Mouse (Mus musculus): Measurements from ENCODE around the gene Zfp953. TPM values are rescaled to one million over a fixed set of nuclear protein-coding genes. Genes with fewer than 3 reads are reported as not detected.
A peak's percentile ranks its signal among the peaks of the same experiment; 100 is the strongest.
"Not testable (repeated sequence)": the region's sequence is repeated elsewhere in the genome, so short reads cannot be mapped to it uniquely, and the experiment has no call there.

Gene Zfp953
- 1 to 10 TPM in 1 of 2 experiments, under 1 TPM in 1; 0.62 to 1.0 TPM for total RNA-seq (2021)
- long read RNA-seq, experiment 1 = 0 reads
- long read RNA-seq, experiment 2, partial matches to known transcripts = 0 of 1 reads
- long read RNA-seq, experiment 2, other reads (novel, unspliced or antisense) = 1 of 1 reads

DNA sequence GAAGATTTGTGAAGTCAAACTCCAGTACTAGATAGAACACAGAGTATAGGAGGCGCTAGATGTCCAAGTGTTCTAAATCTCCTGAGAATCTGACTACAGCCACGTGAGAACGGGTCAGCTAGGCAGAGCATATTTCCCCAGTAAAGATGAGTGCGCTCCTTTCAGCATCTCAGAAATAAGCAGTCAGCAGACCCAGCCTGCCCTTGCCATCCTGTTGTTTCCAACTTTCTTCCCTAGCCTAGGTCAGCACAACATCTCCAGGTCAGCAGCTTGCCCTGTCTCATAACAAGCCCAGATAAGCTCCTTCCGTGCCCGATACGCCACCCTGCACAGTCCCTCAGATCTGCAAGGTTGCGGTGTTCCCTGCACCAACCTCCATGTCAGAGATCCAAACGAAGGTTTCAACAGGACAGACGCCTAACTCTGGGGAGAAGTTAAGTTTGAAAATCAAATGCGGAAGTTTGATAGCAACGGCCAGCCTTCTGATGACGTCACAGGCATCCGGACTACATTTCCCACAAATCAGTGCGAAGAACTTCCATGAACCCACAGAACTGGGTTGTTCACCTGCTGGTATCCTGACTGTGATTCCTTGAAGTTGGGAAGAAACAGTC is at the start of gene Zfp953, which contains the start of gene Gm28044:
Gene Zfp953 (minus strand): TSS at position 475 of the 614 bp plus-strand sequence.
Gene Gm28044 (minus strand): TSS at position 406 of the 614 bp plus-strand sequence.
- peak; percentile 76 to 85 for DNase-seq
- intact Hi-C loops (cut with DNase I) = no loop called here

DNA sequence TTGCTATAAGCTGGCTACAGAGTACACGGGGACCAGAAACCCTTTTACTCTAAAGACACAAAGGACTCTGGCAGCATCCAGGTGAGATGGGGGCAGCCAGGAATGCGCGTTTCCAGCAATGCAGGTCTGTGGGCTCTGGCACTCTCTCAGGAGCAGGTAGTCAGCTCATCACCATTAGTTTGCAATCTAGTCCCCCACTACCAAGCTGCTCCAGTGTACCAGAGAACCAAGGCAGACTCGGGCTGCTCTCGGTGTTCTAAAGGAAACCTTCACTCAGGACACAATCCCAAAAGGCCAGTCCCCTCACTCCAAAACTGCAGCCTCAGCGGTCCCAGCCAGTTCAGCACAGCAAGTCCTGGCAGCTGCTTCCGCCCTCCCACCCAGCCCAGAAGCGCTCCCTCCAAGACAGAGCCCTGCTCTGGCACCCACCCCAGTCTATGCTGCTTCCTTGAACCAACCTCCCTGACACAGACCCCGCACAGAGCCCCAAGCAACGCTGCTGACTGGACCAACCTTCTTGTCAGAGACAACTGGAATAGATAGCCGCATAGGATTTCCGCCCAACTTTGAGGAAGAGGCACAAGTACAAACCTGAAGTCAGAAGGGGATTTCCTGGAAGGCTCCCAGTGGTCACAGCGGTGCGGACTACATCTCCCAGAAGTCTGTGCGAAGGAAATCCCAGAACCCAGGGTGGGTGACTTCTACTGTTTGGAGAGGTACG is 38.9 kb upstream of the Zfp953 start, which contains the start of gene Zfp429:
Gene Zfp429 (minus strand): TSS at position 637 of the 721 bp plus-strand sequence.
- intact Hi-C loops (cut with DNase I) = not testable (repeated sequence)
- peak; percentile 56 to 62 for DNase-seq

GRCm38 (mm10) chr13:67376255-67376654 is 15.8 kb upstream of the Zfp953 start:
- DNase-seq; intact Hi-C loops (cut with DNase I): not testable (repeated sequence)

DNA sequence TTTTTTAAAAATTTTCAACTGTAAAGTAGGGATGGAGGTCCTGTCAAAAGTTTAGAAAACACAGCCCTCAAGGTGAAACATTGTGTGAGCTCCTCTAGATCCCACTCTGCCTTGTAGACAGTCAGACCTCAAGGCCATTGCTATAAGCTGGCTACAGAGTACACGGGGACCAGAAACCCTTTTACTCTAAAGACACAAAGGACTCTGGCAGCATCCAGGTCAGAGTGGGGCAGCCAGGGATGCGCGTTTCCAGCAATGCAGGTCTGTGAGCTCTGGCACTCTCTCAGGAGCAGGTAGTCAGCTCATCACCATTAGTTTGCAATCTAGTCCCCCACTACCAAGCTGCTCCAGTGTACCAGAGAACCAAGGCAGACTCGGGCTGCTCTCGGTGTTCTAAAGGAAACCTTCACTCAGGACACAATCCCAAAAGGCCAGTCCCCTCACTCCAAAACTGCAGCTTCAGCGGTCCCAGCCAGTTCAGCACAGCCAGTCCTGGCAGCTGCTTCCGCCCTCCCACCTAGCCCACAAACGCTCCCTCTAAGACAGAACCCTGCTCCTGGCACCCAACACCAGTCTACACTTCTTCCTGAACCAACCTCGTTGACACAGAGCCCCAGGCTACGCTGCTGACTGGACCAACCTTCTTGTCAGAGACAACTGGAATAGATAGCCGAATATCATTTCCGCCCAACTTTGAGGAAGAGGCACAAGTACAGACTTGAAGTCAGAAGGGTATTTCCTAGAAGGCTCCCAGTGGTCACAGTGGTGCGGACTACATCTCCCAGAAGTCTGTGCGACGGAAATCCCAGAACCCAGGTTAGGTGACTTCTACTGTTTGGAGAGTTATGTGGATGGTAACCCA is 14.9 kb upstream of the Zfp953 start, which contains the start of the genes Gm28041 and Zfp456:
Gene Gm28041 (minus strand): TSS at position 684 of the 862 bp plus-strand sequence.
Gene Zfp456 (minus strand): TSS at position 761 of the 862 bp plus-strand sequence.
- intact Hi-C loops (cut with DNase I) = not testable (repeated sequence)
- peak; percentile 27 to 28 for DNase-seq

GRCm38 (mm10) chr13:67351854-67352253 is 8.6 kb downstream of the Zfp953 start:
- DNase-seq = no peak
- intact Hi-C loops (cut with DNase I) = no loop called here

- intact Hi-C loops (cut with DNase I) = no loop called here
- DNase-seq = no peak
Observed at GRCm38 (mm10) chr13:67343422-67343821, 17.0 kb downstream of the Zfp953 start.

- no peak for DNase-seq
- intact Hi-C loops (cut with DNase I) = no loop called here
Observed at GRCm38 (mm10) chr13:67332877-67333276, 27.5 kb downstream of the Zfp953 start.

GRCm38 (mm10) chr13:67332019-67332724 is 28.2 kb downstream of the Zfp953 start, which contains the start of gene Zfp595:
Zfp595 (minus strand) TSS chr13:67332570.
- intact Hi-C loops (cut with DNase I) = no loop called here

DNA sequence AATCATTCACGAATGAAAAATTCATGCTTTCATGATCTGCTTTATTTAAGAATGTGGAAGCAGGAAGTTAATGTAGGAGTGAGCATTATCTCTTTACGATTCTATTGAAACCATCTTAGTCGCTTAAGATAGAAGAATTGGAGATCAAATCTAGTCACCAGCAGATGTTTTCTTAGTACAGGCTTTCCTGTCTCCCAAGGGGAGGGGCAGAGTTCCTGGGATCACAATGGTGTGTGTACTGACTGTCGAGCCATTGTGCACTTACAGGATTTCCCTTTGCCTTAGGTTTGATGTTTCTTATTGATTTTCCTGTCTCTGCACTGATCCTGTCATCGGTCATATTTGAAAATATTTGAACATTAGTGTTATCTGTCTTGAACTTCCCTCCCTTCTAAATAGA is 53.7 kb downstream of the Zfp953 start:
- intact Hi-C loops (cut with DNase I) = loop anchor here (5.0 kb wide), 1 partner anchor 179 kb away; no protein-coding TSS in a partner anchor
- DNase-seq = no peak

More at GRCm38 (mm10) chr13:67332019-67332724, 28.2 kb downstream of the Zfp953 start, which contains the start of gene Zfp595:
- peak; percentile 65 to 69 for DNase-seq

DNA sequence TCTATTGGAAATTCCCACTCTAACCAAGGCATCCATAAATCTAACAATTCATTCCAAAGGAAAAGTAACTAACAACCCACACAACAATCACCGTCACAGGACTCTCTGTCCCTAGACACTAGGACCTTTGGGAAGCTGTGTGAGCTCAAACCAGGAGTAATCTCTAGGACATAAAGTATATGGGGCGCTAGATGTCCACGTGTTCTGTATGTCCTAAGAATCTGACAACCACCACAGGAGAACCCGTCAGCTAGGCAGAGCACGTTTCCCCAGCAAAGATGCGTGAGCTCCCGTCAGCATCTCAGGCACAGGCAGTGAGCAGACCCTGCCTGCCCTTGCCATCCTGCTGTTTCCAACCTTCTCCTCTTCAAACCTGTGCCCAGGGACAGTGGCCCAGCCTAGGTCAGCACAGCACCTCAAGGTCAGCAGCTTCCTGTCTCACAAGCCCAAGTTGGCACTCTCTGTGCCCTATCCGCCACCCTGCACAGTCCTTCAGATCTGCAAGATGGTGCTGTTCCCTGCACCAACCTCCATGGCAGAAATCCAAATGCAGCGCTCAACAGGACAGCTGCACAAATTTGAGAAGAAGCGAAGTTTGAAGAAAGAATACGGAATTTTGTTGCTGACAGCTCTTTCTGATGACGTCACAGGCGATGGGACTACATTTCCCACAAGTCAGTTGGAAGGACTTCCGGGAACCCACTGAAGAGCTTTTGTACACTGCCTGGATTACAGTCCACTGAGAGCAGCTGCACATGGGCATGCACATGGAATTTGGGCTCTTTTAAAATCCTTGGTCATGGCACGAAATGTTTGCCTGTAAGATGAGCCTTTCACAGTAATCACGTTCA is 54.4 kb downstream of the Zfp953 start, which contains the start of gene Zfp457:
Gene Zfp457 (minus strand): TSS at position 664 of the 851 bp plus-strand sequence.
- intact Hi-C loops (cut with DNase I) = loop anchor here (5.0 kb wide), 1 partner anchor 179 kb away; no protein-coding TSS in a partner anchor
- peak; percentile 69 to 75 for DNase-seq

Other genes with a start within 250 kb of the Zfp953 start
- gene Rslcan18, start 244.3 kb downstream of the Zfp953 start, total RNA-seq (2021) = under 1 TPM; 0.43 to 0.54 TPM
- 1 to 10 TPM; 2.7 to 4.3 TPM for gene Zfp759, start 238.9 kb downstream of the Zfp953 start, total RNA-seq (2021)
- gene Rsl1, start 187.4 kb downstream of the Zfp953 start, total RNA-seq (2021) = 1 to 10 TPM; 1.6 to 1.9 TPM
- under 1 TPM; 0.32 to 0.64 TPM for gene Zfp455, start 166.1 kb downstream of the Zfp953 start, total RNA-seq (2021)
- under 1 TPM; 0.69 to 0.92 TPM for gene Zfp458, start 82.1 kb downstream of the Zfp953 start, total RNA-seq (2021)
- gene Zfp457, start 54.1 kb downstream of the Zfp953 start, total RNA-seq (2021) = 1 to 10 TPM; 3.7 to 3.8 TPM
- 1 to 10 TPM in 1 of 2 experiments, under 1 TPM in 1; 0.94 to 1.4 TPM for gene Zfp595, start 28.0 kb downstream of the Zfp953 start, total RNA-seq (2021)
- not detected for gene Gm28044, start 69 bp downstream of the Zfp953 start, total RNA-seq (2021)
- gene Gm28041, start 15.1 kb upstream of the Zfp953 start, total RNA-seq (2021) = not detected
- gene Zfp456, start 15.2 kb upstream of the Zfp953 start, total RNA-seq (2021) = under 1 TPM; 0.12 to 0.23 TPM
- 1 to 10 TPM; 1.2 to 1.3 TPM for gene Zfp429, start 39.2 kb upstream of the Zfp953 start, total RNA-seq (2021)
- under 1 TPM; 0.42 to 0.51 TPM for gene Zfp459, start 60.8 kb upstream of the Zfp953 start, total RNA-seq (2021)
- 1 to 10 TPM; 4.8 to 5.2 TPM for gene Zfp874a, start 91.0 kb upstream of the Zfp953 start, total RNA-seq (2021)
- gene Zfp874b, start 123.7 kb upstream of the Zfp953 start, total RNA-seq (2021) = 10 to 100 TPM; 10.5 to 11.9 TPM
- 1 to 10 TPM; 2.5 to 3.8 TPM for gene Zfp58, start 139.9 kb upstream of the Zfp953 start, total RNA-seq (2021)
- not detected for gene Gm26965, start 165.5 kb upstream of the Zfp953 start, total RNA-seq (2021)
- gene Zfp87, start 165.6 kb upstream of the Zfp953 start, total RNA-seq (2021) = 1 to 10 TPM; 3.8 to 4.2 TPM
- gene Zfp748, start 193.2 kb upstream of the Zfp953 start, total RNA-seq (2021) = 1 to 10 TPM; 1.4 to 2.4 TPM
- 1 to 10 TPM; 2.2 to 2.8 TPM for gene Zfp729b, start 249.1 kb upstream of the Zfp953 start, total RNA-seq (2021)